Mouse (Mus musculus): ENCODE data around the gene Afmid. TPM values are rescaled to one million over a fixed set of nuclear protein-coding genes. Genes with fewer than 3 reads are reported as not detected.

Afmid gene
- 2.9 and 4.6 TPM in 2 replicates for polyA plus RNA-seq (2016; fragmentation: Nextera tagmentation; extraction: Ambion mirVana)

- WGBS, result under 1% methylated on average over 34 of the region's 34 CpGs
- H3K27ac ChIP-seq, result peak within 1 kb of the TSS; percentile 75
These were observed at the start of gene Afmid, which contains the start of gene Tk1 for GRCm38 (mm10) chr11:117825333-117826101. Gene Afmid, plus strand, starts transcription at chr11:117825924. Gene Tk1, minus strand, starts transcription at chr11:117826092.

GRCm38 (mm10) chr11:117776085-117776792 lies 49.5 kb upstream of the Afmid start:
- 92% methylated on average over 14 of the region's 14 CpGs for WGBS
- H3K4me2 ChIP-seq (replicated peaks), result no peak overlapping the region
- ATAC-seq (ENCODE audit: low FRiP score), result no peak

More at GRCm38 (mm10) chr11:117825333-117826101, at the start of gene Afmid, which contains the start of gene Tk1:
- Histone ChIP-seq H3K9me3 (replicated peaks) (no peaks in the 10 kb centered on the region), H3K4me1 (peaks cover 39% of the 10 kb centered on the region), H3K4me2 (replicated peaks) (peak within 1 kb of the TSS; percentile 90), H3K9ac (peak within 1 kb of the TSS; percentile 71), H3K36me3 (peaks cover 6% of the 10 kb centered on the region; the same call in 1 of the 2 replicates), H3K4me3 (peak within 1 kb of the TSS; percentile 46), H3K27me3 (no peaks in the 10 kb centered on the region)
- ATAC-seq (ENCODE audit: low FRiP score), result peak; percentile 64

GRCm38 (mm10) chr11:117777111-117777510 lies 48.6 kb upstream of the Afmid start:
- Histone ChIP-seq H3K4me2 (replicated peaks) (no peak overlapping the region), H3K27ac (no peak overlapping the region), H3K27me3 (peaks cover 24% of the 10 kb centered on the region), H3K9me3 (replicated peaks) (no peaks in the 10 kb centered on the region), H3K36me3 (no peaks in the 10 kb centered on the region), H3K4me1 (peaks cover 38% of the 10 kb centered on the region), H3K4me3 (no peak overlapping the region), H3K9ac (no peak overlapping the region)
- WGBS, result 92% methylated on average over 5 of the region's 5 CpGs
- ATAC-seq (ENCODE audit: low FRiP score), result no peak

More at GRCm38 (mm10) chr11:117776085-117776792, 49.5 kb upstream of the Afmid start:
- Histone ChIP-seq H3K9me3 (replicated peaks) (no peaks in the 10 kb centered on the region), H3K4me1 (peaks cover 30% of the 10 kb centered on the region), H3K9ac (no peak overlapping the region), H3K27ac (no peak overlapping the region), H3K27me3 (peaks cover 15% of the 10 kb centered on the region), H3K4me3 (no peak overlapping the region), H3K36me3 (peaks cover 2% of the 10 kb centered on the region; the same call in 1 of the 2 replicates)

- H3K36me3 ChIP-seq, result no peaks in the 10 kb centered on the region
- H3K4me1 ChIP-seq, result peaks cover 45% of the 10 kb centered on the region
- no peak for ATAC-seq (ENCODE audit: low FRiP score)
- H3K27me3 ChIP-seq, result peaks cover 33% of the 10 kb centered on the region
- H3K9ac ChIP-seq, result no peak overlapping the region
- no peak overlapping the region for H3K4me2 ChIP-seq (replicated peaks)
- no peak overlapping the region for H3K4me3 ChIP-seq
- H3K9me3 ChIP-seq (replicated peaks), result no peaks in the 10 kb centered on the region
- H3K27ac ChIP-seq, result no peak overlapping the region
- 96% methylated on average over 11 of the region's 11 CpGs for WGBS
These were observed 47.7 kb upstream of the Afmid start for GRCm38 (mm10) chr11:117778031-117778430.

- peak overlapping the region; percentile 62 for H3K4me2 ChIP-seq (replicated peaks)
These were observed 46.8 kb upstream of the Afmid start for GRCm38 (mm10) chr11:117778851-117779433.

GRCm38 (mm10) chr11:117779434-117780198 lies 46.1 kb upstream of the Afmid start:
- Histone ChIP-seq H3K9me3 (replicated peaks) (no peaks in the 10 kb centered on the region), H3K4me3 (peak overlapping the region; percentile 25), H3K4me1 (peaks cover 53% of the 10 kb centered on the region), H3K27ac (peak overlapping the region; percentile 74), H3K27me3 (peaks cover 47% of the 10 kb centered on the region), H3K4me2 (replicated peaks) (peak overlapping the region; percentile 62), H3K9ac (peak overlapping the region; percentile 39), H3K36me3 (no peaks in the 10 kb centered on the region)
- peak; percentile 67 for ATAC-seq (ENCODE audit: low FRiP score)
- WGBS, result 3% methylated on average over 38 of the region's 38 CpGs

More at GRCm38 (mm10) chr11:117778851-117779433, 46.8 kb upstream of the Afmid start:
- ATAC-seq (ENCODE audit: low FRiP score), result no peak
- Histone ChIP-seq H3K27ac (peak overlapping the region; percentile 74), H3K4me3 (peak overlapping the region; percentile 25; the same call in 1 of the 2 replicates), H3K27me3 (peaks cover 40% of the 10 kb centered on the region), H3K9me3 (replicated peaks) (no peaks in the 10 kb centered on the region), H3K4me1 (peaks cover 53% of the 10 kb centered on the region), H3K9ac (0 out of 2 replicates have a peak overlapping the region, but pooled peaks have one; percentile 39), H3K36me3 (no peaks in the 10 kb centered on the region)
- WGBS, result 59% methylated on average over 12 of the region's 12 CpGs

GRCm38 (mm10) chr11:117780199-117780515 lies 45.6 kb upstream of the Afmid start:
- H3K9ac ChIP-seq, result peak overlapping the region; percentile 39
- peak overlapping the region; percentile 25 for H3K4me3 ChIP-seq
- H3K27me3 ChIP-seq, result peaks cover 52% of the 10 kb centered on the region
- WGBS, result 1% methylated on average over 17 of the region's 17 CpGs
- H3K9me3 ChIP-seq (replicated peaks), result no peaks in the 10 kb centered on the region
- peak overlapping the region; percentile 74; the same call in 1 of the 2 replicates for H3K27ac ChIP-seq
- H3K4me2 ChIP-seq (replicated peaks), result peak overlapping the region; percentile 62
- H3K4me1 ChIP-seq, result peaks cover 53% of the 10 kb centered on the region
- no peak for ATAC-seq (ENCODE audit: low FRiP score)
- H3K36me3 ChIP-seq, result no peaks in the 10 kb centered on the region

- Histone ChIP-seq H3K4me2 (replicated peaks) (peak overlapping the region; percentile 62), H3K9ac (peak overlapping the region; percentile 39; the same call in 1 of the 2 replicates), H3K27me3 (peaks cover 53% of the 10 kb centered on the region), H3K36me3 (no peaks in the 10 kb centered on the region), H3K4me3 (peak overlapping the region; percentile 25), H3K27ac (0 out of 2 replicates have a peak overlapping the region, but pooled peaks have one; percentile 74), H3K9me3 (replicated peaks) (no peaks in the 10 kb centered on the region), H3K4me1 (peaks cover 53% of the 10 kb centered on the region)
- ATAC-seq (ENCODE audit: low FRiP score), result no peak
- WGBS, result 2% methylated on average over 19 of the region's 19 CpGs
These were observed 45.1 kb upstream of the Afmid start for GRCm38 (mm10) chr11:117780582-117781111.

GRCm38 (mm10) chr11:117781199-117781821 lies 44.4 kb upstream of the Afmid start:
- peak overlapping the region; percentile 14; the same call in 1 of the 2 replicates for H3K27ac ChIP-seq
- peaks cover 55% of the 10 kb centered on the region for H3K4me1 ChIP-seq
- H3K9me3 ChIP-seq (replicated peaks), result no peaks in the 10 kb centered on the region
- H3K36me3 ChIP-seq, result no peaks in the 10 kb centered on the region
- H3K27me3 ChIP-seq, result peaks cover 53% of the 10 kb centered on the region
- 23% methylated on average over 18 of the region's 18 CpGs for WGBS
- H3K4me3 ChIP-seq, result 0 out of 2 replicates have a peak overlapping the region, but pooled peaks have one; percentile 25
- H3K4me2 ChIP-seq (replicated peaks), result peak overlapping the region; percentile 62
- no peak overlapping the region for H3K9ac ChIP-seq
- no peak for ATAC-seq (ENCODE audit: low FRiP score)

GRCm38 (mm10) chr11:117781993-117782704 lies 43.6 kb upstream of the Afmid start, which contains the start of the genes Tmc8 and Tmc6:
Gene Tmc8, plus strand, starts transcription at chr11:117782076.
Gene Tmc6, minus strand, starts transcription at chr11:117782198.
- Histone ChIP-seq H3K27ac (peak within 1 kb of the TSS; percentile 52), H3K9me3 (replicated peaks) (no peaks in the 10 kb centered on the region), H3K4me3 (peak within 1 kb of the TSS; percentile 30), H3K9ac (peak within 1 kb of the TSS; percentile 44), H3K4me1 (peaks cover 55% of the 10 kb centered on the region), H3K27me3 (peaks cover 53% of the 10 kb centered on the region), H3K4me2 (replicated peaks) (peak within 1 kb of the TSS; percentile 62), H3K36me3 (no peaks in the 10 kb centered on the region)
- no peak for ATAC-seq (ENCODE audit: low FRiP score)
- 41% methylated on average over 24 of the region's 24 CpGs for WGBS

All from hindbrain, embryonic 12.5 days (tissue).